8 mouse cellular contexts compared by ENCODE assay signal in the genomic region with DNA sequence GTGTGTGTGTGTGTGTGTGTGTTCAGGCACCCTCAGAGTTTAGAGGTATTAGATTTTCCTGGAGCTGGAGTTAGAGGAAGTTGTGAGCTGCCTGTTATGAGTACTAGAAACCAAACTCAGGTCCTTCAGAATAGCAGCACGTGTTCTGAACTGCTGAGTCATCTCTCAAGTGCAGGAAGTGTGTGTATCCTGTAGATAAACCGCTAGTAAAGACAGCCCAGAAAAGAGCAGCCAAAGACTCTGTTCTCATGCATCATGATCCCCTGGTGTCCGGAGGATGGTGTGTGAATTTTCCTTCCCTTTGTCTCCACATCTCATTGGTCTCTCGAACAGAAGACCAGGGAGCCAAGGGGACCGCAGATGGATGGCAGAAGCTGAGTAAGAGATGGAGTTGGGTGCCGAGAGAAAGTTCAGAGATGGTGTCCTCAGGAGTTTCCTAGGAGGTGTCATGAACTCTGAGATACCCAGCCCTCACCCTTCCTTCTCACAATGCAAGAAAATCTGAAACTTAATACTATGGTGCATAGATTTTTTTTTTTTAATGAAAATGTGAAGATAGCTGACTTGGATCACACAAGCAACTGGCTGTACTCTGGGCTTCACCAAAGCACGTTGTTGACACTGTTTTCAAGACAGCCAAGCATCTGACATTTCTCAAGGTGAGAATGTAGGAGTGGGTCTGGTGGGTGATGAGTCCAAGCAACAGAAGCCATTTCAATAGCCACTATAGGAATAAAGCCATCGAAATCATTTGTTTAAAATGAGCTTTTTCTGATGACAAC. TPM values are rescaled to one million over a fixed set of nuclear protein-coding genes. Genes with fewer than 3 reads are reported as not detected.
DNase-seq lines count a peak whose midpoint lies in the region; ATAC-seq lines count a peak whose summit lies in the region.

No protein-coding gene starts in this region.

- 47% methylated on average over 8 of the region's 8 CpGs for WGBS in heart, embryonic 15.5 days
- 82% methylated on average over 8 of the region's 8 CpGs for WGBS in midbrain, embryonic 16.5 days

- ATAC-seq in heart, embryonic 15.5 days (replicated peaks; ENCODE audit: insufficient number of reproducible peaks, insufficient read depth, low FRiP score, low read depth), result peak; percentile 88
- no peak for ATAC-seq in midbrain, embryonic 16.5 days

- no peak overlapping the region for H3K27ac ChIP-seq in heart, embryonic 15.5 days
- H3K27ac ChIP-seq in midbrain, embryonic 16.5 days (ENCODE audit: low read length), result no peak overlapping the region

- no peaks in the 10 kb centered on the region for H3K27me3 ChIP-seq in heart, embryonic 15.5 days
- no peaks in the 10 kb centered on the region for H3K27me3 ChIP-seq in midbrain, embryonic 16.5 days (ENCODE audit: control insufficient read depth, insufficient read depth, low read depth, low read length)

- no peaks in the 10 kb centered on the region for H3K4me1 ChIP-seq in heart, embryonic 15.5 days (replicated peaks)
- no peaks in the 10 kb centered on the region for H3K4me1 ChIP-seq in midbrain, embryonic 16.5 days (ENCODE audit: control insufficient read depth, insufficient read depth, low read length)

- H3K4me3 ChIP-seq in heart, embryonic 15.5 days, result no peak overlapping the region
- no peak overlapping the region for H3K4me3 ChIP-seq in midbrain, embryonic 16.5 days (ENCODE audit: low read depth, low read length)

- no peak overlapping the region; the same call in 1 of the 2 replicates for H3K4me2 ChIP-seq in heart, embryonic 15.5 days
- no peak overlapping the region for H3K4me2 ChIP-seq in midbrain, embryonic 16.5 days (ENCODE audit: low read length)

- H3K9me3 ChIP-seq in heart, embryonic 15.5 days (replicated peaks), result no peaks in the 10 kb centered on the region
- H3K9me3 ChIP-seq in midbrain, embryonic 16.5 days (replicated peaks; ENCODE audit: control insufficient read depth, low read length, poor library complexity, severe bottlenecking), result no peaks in the 10 kb centered on the region

- peak; percentile 99 for DNase-seq in 416B (ENCODE audit: low read depth)
- DNase-seq in adrenal gland, postnatal 14 days, result peak; percentile 14
- DNase-seq in lung, postnatal 14 days, result peak; percentile 7
- DNase-seq in thymus, postnatal 4 days, result peak; percentile 9
- DNase-seq in cerebellum, adult 11-12 months, result no peak
- DNase-seq in testis, postnatal 14 days (ENCODE audit: low spot score), result no peak

- no peak overlapping the region for H3K9ac ChIP-seq in heart, embryonic 15.5 days
- no peak overlapping the region for H3K9ac ChIP-seq in midbrain, embryonic 16.5 days (ENCODE audit: low read depth, low read length)

- H3K36me3 ChIP-seq in heart, embryonic 15.5 days, result no peaks in the 10 kb centered on the region
- H3K36me3 ChIP-seq in midbrain, embryonic 16.5 days (ENCODE audit: control insufficient read depth, insufficient read depth, low read length), result no peaks in the 10 kb centered on the region

RNA-seq across cellular contexts. Expression of gene Hmgcr, which starts 27.3 kb away (rescaled TPM):
- 62.0 and 103 TPM in 2 replicates for total RNA-seq in adrenal gland, postnatal 14 days (2021)
- 22.4 and 31.7 TPM in 2 replicates for polyA plus RNA-seq in heart, embryonic 15.5 days (2015; fragmentation: Nextera tagmentation; extraction: Ambion mirVana)
- polyA plus RNA-seq in midbrain, embryonic 16.5 days (2015; fragmentation: Nextera tagmentation; extraction: Ambion mirVana), result 240 TPM in 2 replicates

RNA-seq across cellular contexts. Expression of gene Ankrd31, which starts 50.1 kb away (rescaled TPM):
- total RNA-seq in adrenal gland, postnatal 14 days (2021), result 0.08 TPM in 1 of 2 replicates, not detected in the other
- not detected in 2 replicates for polyA plus RNA-seq in heart, embryonic 15.5 days (2015; fragmentation: Nextera tagmentation; extraction: Ambion mirVana)
- polyA plus RNA-seq in midbrain, embryonic 16.5 days (2015; fragmentation: Nextera tagmentation; extraction: Ambion mirVana), result 0.07 and 0.09 TPM in 2 replicates

Comparison
In these comparisons a context has a peak if more than half of its experiments do, and no peak if none do; other contexts are left out.
1. DNase-seq: peak in 416B (single experiment), adrenal gland, postnatal 14 days (single experiment), lung, postnatal 14 days (single experiment) and thymus, postnatal 4 days (single experiment); none in cerebellum, adult 11-12 months (single experiment) and testis, postnatal 14 days (single experiment).